Mouse (Mus musculus): ENCODE measurements around the gene Pnma1. TPM values are rescaled to one million over a fixed set of nuclear protein-coding genes. Genes with fewer than 3 reads are reported as not detected.
A peak's percentile ranks its signal among the peaks of the same experiment; 100 is the strongest.

The Pnma1 gene
- polyA plus RNA-seq, 1 experiment from 2014 or later = 3.0 TPM

GRCm38 (mm10) chr12:84165631-84166373, 17.5 kb upstream of the Pnma1 start:
- no peak overlapping the region for H3K4me2 ChIP-seq (replicated peaks)
- H3K4me1 ChIP-seq = peaks cover 31% of the 10 kb centered on the region
- no peak for ATAC-seq (ENCODE audit: insufficient number of reproducible peaks, low FRiP score, low TSS enrichment, low read depth)
- H3K27me3 ChIP-seq = no peaks in the 10 kb centered on the region
- WGBS = 27% methylated on average over 8 of the region's 8 CpGs
- peak overlapping the region; percentile 34; the same call in 1 of the 2 replicates for H3K27ac ChIP-seq (replicated peaks)
- no peaks in the 10 kb centered on the region for H3K9me3 ChIP-seq (replicated peaks)
- H3K9ac ChIP-seq = no peak overlapping the region
- H3K4me3 ChIP-seq (replicated peaks) = no peak overlapping the region
- H3K36me3 ChIP-seq = peaks cover 20% of the 10 kb centered on the region; the same call in 1 of the 2 replicates

GRCm38 (mm10) chr12:84163586-84164110, 15.4 kb upstream of the Pnma1 start:
- ATAC-seq (ENCODE audit: insufficient number of reproducible peaks, low FRiP score, low TSS enrichment, low read depth) = no peak
- no peak overlapping the region for H3K4me2 ChIP-seq (replicated peaks)
- H3K4me1 ChIP-seq = peaks cover 31% of the 10 kb centered on the region
- H3K36me3 ChIP-seq = peaks cover 30% of the 10 kb centered on the region
- no peak overlapping the region for H3K9ac ChIP-seq
- WGBS = 87% methylated on average over 11 of the region's 11 CpGs
- no peak overlapping the region for H3K27ac ChIP-seq (replicated peaks)
- no peaks in the 10 kb centered on the region for H3K9me3 ChIP-seq (replicated peaks)
- H3K27me3 ChIP-seq = no peaks in the 10 kb centered on the region
- no peak overlapping the region for H3K4me3 ChIP-seq (replicated peaks)

DNA sequence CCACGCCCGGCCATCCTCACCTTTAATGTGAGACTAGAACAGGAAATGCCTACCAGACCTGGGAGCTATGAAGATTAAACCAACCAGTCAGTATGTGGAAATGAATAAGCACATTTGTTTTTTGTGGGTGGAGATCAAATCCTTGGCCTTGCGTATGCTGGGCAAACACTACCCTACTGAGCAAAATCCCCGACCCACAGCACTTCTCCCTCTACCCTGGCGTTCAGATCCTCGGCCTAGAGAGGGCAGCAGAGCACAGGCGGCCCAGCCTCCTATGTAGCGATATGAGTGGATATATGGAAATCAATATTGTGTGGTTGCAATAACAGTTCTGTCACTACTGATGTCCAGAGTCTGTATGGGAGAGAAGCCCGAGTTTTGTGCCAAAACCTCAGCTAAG, 14.8 kb upstream of the Pnma1 start:
- H3K36me3 ChIP-seq = peaks cover 35% of the 10 kb centered on the region
- H3K9ac ChIP-seq = no peak overlapping the region
- H3K4me1 ChIP-seq = peaks cover 26% of the 10 kb centered on the region
- H3K27ac ChIP-seq (replicated peaks) = no peak overlapping the region
- no peak overlapping the region for H3K4me2 ChIP-seq (replicated peaks)
- 82% methylated on average over 9 of the region's 9 CpGs for WGBS
- H3K4me3 ChIP-seq (replicated peaks) = no peak overlapping the region
- H3K27me3 ChIP-seq = no peaks in the 10 kb centered on the region
- H3K9me3 ChIP-seq (replicated peaks) = no peaks in the 10 kb centered on the region
- ATAC-seq (ENCODE audit: insufficient number of reproducible peaks, low FRiP score, low TSS enrichment, low read depth) = no peak

GRCm38 (mm10) chr12:84161616-84162433, 13.5 kb upstream of the Pnma1 start:
- H3K4me3 ChIP-seq (replicated peaks) = no peak overlapping the region
- no peaks in the 10 kb centered on the region for H3K27me3 ChIP-seq
- no peak for ATAC-seq (ENCODE audit: insufficient number of reproducible peaks, low FRiP score, low TSS enrichment, low read depth)
- H3K9me3 ChIP-seq (replicated peaks) = no peaks in the 10 kb centered on the region
- no peak overlapping the region for H3K4me2 ChIP-seq (replicated peaks)
- peaks cover 24% of the 10 kb centered on the region for H3K4me1 ChIP-seq
- H3K9ac ChIP-seq = no peak overlapping the region
- no peak overlapping the region for H3K27ac ChIP-seq (replicated peaks)
- WGBS = 68% methylated on average over 14 of the region's 14 CpGs
- H3K36me3 ChIP-seq = peaks cover 48% of the 10 kb centered on the region

DNA sequence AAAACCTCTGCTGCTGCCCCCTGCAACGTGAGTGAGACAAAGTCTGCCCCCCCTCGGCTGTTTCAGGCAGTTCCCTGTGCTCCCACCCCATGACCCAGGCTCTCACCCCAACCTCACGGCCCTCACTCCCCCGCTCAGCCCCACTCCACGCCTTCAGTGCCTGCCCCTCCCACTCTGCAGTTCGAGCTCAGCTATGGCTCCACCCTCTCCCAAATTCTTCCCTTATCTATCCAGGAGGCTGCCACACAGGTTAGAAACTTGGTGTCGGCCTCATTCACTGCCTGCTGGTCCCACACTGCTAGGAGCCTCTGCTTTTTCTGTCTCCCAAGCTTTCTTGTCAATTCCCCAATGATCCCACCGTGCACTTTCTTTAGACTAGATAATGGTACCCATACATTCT, 12.8 kb upstream of the Pnma1 start:
- no peak overlapping the region for H3K9ac ChIP-seq
- 66% methylated on average over 8 of the region's 8 CpGs for WGBS
- H3K4me3 ChIP-seq (replicated peaks) = no peak overlapping the region
- H3K36me3 ChIP-seq = peaks cover 55% of the 10 kb centered on the region
- H3K9me3 ChIP-seq (replicated peaks) = no peaks in the 10 kb centered on the region
- H3K27ac ChIP-seq (replicated peaks) = no peak overlapping the region
- ATAC-seq (ENCODE audit: insufficient number of reproducible peaks, low FRiP score, low TSS enrichment, low read depth) = no peak
- no peak overlapping the region for H3K4me2 ChIP-seq (replicated peaks)
- peaks cover 17% of the 10 kb centered on the region for H3K4me1 ChIP-seq
- H3K27me3 ChIP-seq = no peaks in the 10 kb centered on the region

DNA sequence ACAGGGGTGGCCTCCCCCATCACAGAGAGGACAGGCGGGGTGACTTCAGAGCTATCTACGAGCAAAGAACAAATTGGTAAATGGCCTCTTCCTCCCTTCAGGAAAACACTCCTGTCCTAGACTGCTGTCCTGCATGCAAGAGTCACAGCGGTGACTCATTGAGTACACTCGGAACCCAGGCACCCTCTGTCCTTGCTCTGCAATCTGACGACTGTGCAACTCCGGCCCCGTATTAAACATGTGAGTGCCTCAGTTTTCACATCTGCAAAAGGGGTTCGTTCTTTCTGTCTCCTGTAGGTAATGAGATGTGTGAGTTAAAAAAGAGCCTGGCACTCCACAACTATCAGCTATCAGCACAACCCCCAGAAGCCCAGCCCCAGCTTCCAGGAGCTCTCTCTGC, 12.2 kb upstream of the Pnma1 start:
- Histone ChIP-seq H3K27me3 (no peaks in the 10 kb centered on the region), H3K9ac (no peak overlapping the region), H3K36me3 (peaks cover 61% of the 10 kb centered on the region), H3K27ac (replicated peaks) (no peak overlapping the region), H3K4me1 (peaks cover 10% of the 10 kb centered on the region), H3K4me2 (replicated peaks) (no peak overlapping the region), H3K4me3 (replicated peaks) (no peak overlapping the region), H3K9me3 (replicated peaks) (no peaks in the 10 kb centered on the region)
- no peak for ATAC-seq (ENCODE audit: insufficient number of reproducible peaks, low FRiP score, low TSS enrichment, low read depth)
- WGBS = 93% methylated on average over 8 of the region's 8 CpGs

- WGBS = 90% methylated on average over 14 of the region's 14 CpGs
- Histone ChIP-seq H3K4me1 (peaks cover 6% of the 10 kb centered on the region), H3K9me3 (replicated peaks) (no peaks in the 10 kb centered on the region), H3K9ac (no peak overlapping the region), H3K36me3 (peaks cover 80% of the 10 kb centered on the region), H3K27me3 (no peaks in the 10 kb centered on the region), H3K27ac (replicated peaks) (no peak overlapping the region), H3K4me2 (replicated peaks) (no peak overlapping the region), H3K4me3 (replicated peaks) (no peak overlapping the region)
- no peak for ATAC-seq (ENCODE audit: insufficient number of reproducible peaks, low FRiP score, low TSS enrichment, low read depth)
Observed at GRCm38 (mm10) chr12:84158156-84158555, 9.9 kb upstream of the Pnma1 start.

DNA sequence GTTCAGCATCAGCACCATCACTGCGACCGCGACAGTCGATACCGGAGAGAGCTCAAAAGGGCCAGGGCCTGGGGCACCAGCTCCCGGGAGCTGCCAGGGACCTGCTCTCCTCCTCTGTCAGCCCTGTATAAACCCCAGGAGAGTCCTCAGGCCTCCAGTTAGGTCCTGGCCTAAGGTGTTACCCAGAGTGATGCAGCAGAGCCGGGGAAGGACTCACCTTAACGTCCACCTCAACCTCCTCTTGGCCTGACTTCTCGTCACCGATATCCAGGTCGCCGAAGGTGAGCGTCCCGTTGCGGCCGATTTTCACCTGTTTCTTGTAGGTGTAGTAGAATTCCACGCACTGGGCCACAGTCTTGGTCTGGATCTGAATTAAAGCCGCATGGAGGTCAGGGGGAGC, 7.9 kb upstream of the Pnma1 start:
- Histone ChIP-seq H3K4me2 (replicated peaks) (no peak overlapping the region), H3K9ac (no peak overlapping the region), H3K9me3 (replicated peaks) (no peaks in the 10 kb centered on the region), H3K4me1 (no peaks in the 10 kb centered on the region), H3K27me3 (no peaks in the 10 kb centered on the region), H3K36me3 (peaks cover 87% of the 10 kb centered on the region), H3K4me3 (replicated peaks) (no peak overlapping the region), H3K27ac (replicated peaks) (no peak overlapping the region)
- WGBS = 93% methylated on average over 18 of the region's 18 CpGs
- ATAC-seq (ENCODE audit: insufficient number of reproducible peaks, low FRiP score, low TSS enrichment, low read depth) = no peak

GRCm38 (mm10) chr12:84155523-84155871, 7.2 kb upstream of the Pnma1 start:
- H3K27ac ChIP-seq (replicated peaks) = no peak overlapping the region
- 68% methylated on average over 2 of the region's 2 CpGs for WGBS
- H3K27me3 ChIP-seq = no peaks in the 10 kb centered on the region
- H3K4me2 ChIP-seq (replicated peaks) = no peak overlapping the region
- H3K36me3 ChIP-seq = peaks cover 87% of the 10 kb centered on the region
- H3K4me3 ChIP-seq (replicated peaks) = no peak overlapping the region
- no peak for ATAC-seq (ENCODE audit: insufficient number of reproducible peaks, low FRiP score, low TSS enrichment, low read depth)
- peaks cover 5% of the 10 kb centered on the region; the same call in 1 of the 2 replicates for H3K4me1 ChIP-seq
- no peak overlapping the region for H3K9ac ChIP-seq
- H3K9me3 ChIP-seq (replicated peaks) = no peaks in the 10 kb centered on the region

- Histone ChIP-seq H3K27me3 (no peaks in the 10 kb centered on the region), H3K36me3 (peaks cover 82% of the 10 kb centered on the region), H3K4me1 (peaks cover 5% of the 10 kb centered on the region; the same call in 1 of the 2 replicates), H3K9me3 (replicated peaks) (no peaks in the 10 kb centered on the region), H3K4me2 (replicated peaks) (no peak overlapping the region), H3K9ac (no peak overlapping the region), H3K27ac (replicated peaks) (no peak overlapping the region), H3K4me3 (replicated peaks) (no peak overlapping the region)
- 78% methylated on average over 11 of the region's 11 CpGs for WGBS
- ATAC-seq (ENCODE audit: insufficient number of reproducible peaks, low FRiP score, low TSS enrichment, low read depth) = no peak
Observed at GRCm38 (mm10) chr12:84154786-84155522, 6.7 kb upstream of the Pnma1 start.

DNA sequence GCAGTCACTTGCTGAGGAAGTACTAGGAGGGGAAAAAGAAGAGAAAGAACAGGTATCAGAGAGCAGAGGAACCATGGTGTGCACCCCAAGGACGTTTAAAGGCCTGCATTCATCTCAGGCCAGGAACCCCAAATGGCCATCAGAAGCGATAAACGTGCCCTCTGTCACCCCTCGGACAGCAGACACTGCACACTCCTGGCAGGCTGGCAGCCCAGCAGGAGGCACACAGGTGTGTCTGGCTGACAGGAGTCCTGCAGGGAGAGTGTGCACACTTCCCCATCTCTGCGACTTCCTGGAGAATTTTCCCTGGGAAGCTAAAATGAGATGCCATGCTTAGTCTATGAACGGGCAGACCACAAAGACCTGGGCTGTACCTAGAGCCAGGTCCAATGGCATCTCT, 5.1 kb upstream of the Pnma1 start:
- no peak for ATAC-seq (ENCODE audit: insufficient number of reproducible peaks, low FRiP score, low TSS enrichment, low read depth)
- peaks cover 12% of the 10 kb centered on the region; the same call in 1 of the 2 replicates for H3K4me1 ChIP-seq
- peaks cover 66% of the 10 kb centered on the region for H3K36me3 ChIP-seq
- no peak overlapping the region for H3K4me3 ChIP-seq (replicated peaks)
- H3K9ac ChIP-seq = no peak overlapping the region
- no peaks in the 10 kb centered on the region for H3K27me3 ChIP-seq
- H3K9me3 ChIP-seq (replicated peaks) = no peaks in the 10 kb centered on the region
- H3K27ac ChIP-seq (replicated peaks) = no peak overlapping the region
- no peak overlapping the region for H3K4me2 ChIP-seq (replicated peaks)
- 84% methylated on average over 6 of the region's 6 CpGs for WGBS
